Mouse (Mus musculus) C2C12 (cell line): ENCODE measurements around the gene Adra2c. TPM values are rescaled to one million over a fixed set of nuclear protein-coding genes. Genes with fewer than 3 reads are reported as not detected.

ENCODE experiments used
- H3K27me3 ChIP-seq: one replicate; pipeline ENCODE4 v1.6.1; 2011; ENCODE audit not compliant: control insufficient read depth, insufficient read depth, insufficient read length
- H3K36me3 ChIP-seq: one replicate; pipeline ENCODE4 v1.6.1; 2011; ENCODE audit not compliant: control insufficient read depth, insufficient read depth
- H3K4me3 ChIP-seq: one replicate; pipeline ENCODE4 v1.5.1; 2011; ENCODE audit warnings: mild to moderate bottlenecking, control low read depth; ENCODE audit not compliant: poor library complexity, insufficient read depth, severe bottlenecking
- H3K79me2 ChIP-seq: one replicate; pipeline ENCODE4 v1.6.1; 2011; ENCODE audit not compliant: control insufficient read depth, insufficient read depth
- H3K79me3 ChIP-seq: one replicate; pipeline ENCODE4 v1.6.1; 2011; ENCODE audit warnings: low read depth, control low read depth
- H3ac ChIP-seq: one replicate; pipeline ENCODE3; 2011; ENCODE audit warnings: low read depth; ENCODE audit not compliant: control insufficient read depth, insufficient read length
- CEBPB ChIP-seq: IDR thresholded peaks from one replicate; pipeline ENCODE4 v1.6.1; 2011; ENCODE audit warnings: low read depth, mild to moderate bottlenecking, control low read depth, moderate library complexity
- CTCF ChIP-seq: IDR thresholded peaks from one replicate; pipeline ENCODE4 v1.5.1; 2011; ENCODE audit not compliant: control insufficient read depth, insufficient read depth, insufficient read length
- FOSL1 ChIP-seq: IDR thresholded peaks from one replicate; pipeline ENCODE4 v1.8.0; 2011; ENCODE audit warnings: mild to moderate bottlenecking, low read length; ENCODE audit not compliant: poor library complexity, insufficient read depth, severe bottlenecking
- MAX ChIP-seq: IDR thresholded peaks from one replicate; pipeline ENCODE4 v1.6.1; 2011; ENCODE audit warnings: mild to moderate bottlenecking, control low read depth
- MYOD1 ChIP-seq: IDR thresholded peaks from one replicate; pipeline ENCODE4 v1.6.1; 2011; ENCODE audit warnings: low read depth; ENCODE audit not compliant: control insufficient read depth, insufficient read length
- MYOG ChIP-seq: IDR thresholded peaks from one replicate; pipeline ENCODE4 v1.6.1; 2011; ENCODE audit not compliant: control insufficient read depth, insufficient read length; ENCODE audit errors: extremely low read depth
- USF1 ChIP-seq: IDR thresholded peaks from one replicate; pipeline ENCODE4 v1.6.1; 2011; ENCODE audit warnings: low read depth, mild to moderate bottlenecking, control low read depth, moderate library complexity
- long read RNA-seq, 2 experiments: library from polyadenylated mRNA; unstranded; transcript quantifications; one replicate each; pipeline ENCODE4 v2.0.0; 2019 to 2020
- polyA plus RNA-seq: library from polyadenylated mRNA; unstranded; fragments of >200 nt; fragmentation: generic; extraction: Trizol; gene quantifications from one replicate; pipeline ENCODE4 v1.2.1, GENCODE M21; 2012; ENCODE audit warnings: missing spikeins

Gene Adra2c
- polyA plus RNA-seq: not detected
- long read RNA-seq, experiment 1: 0 reads
- long read RNA-seq, experiment 2: 0 reads

DNA sequence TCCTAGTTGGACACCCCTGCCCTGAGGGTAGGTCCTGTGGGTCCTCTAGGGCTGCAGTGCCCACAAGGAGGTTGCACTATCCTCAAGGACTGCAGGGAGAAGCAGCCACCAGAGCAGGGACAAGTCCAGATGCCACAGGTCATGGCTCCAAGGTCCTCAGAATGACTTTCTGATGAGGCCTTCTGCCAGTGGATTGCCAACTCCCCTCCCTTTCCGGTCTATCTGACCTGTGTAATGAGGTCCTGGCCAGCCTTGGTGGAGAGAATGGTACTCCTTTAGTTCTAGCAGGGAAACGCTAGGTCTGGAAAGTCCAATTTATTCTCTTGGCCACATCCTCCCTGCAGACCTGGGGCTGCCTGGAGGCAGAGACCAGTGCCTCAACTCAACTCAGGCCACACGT, at the start of gene Adra2c:
Gene Adra2c (plus strand): TSS at position 301 of the 400 bp plus-strand sequence.
- Histone ChIP-seq H3K4me3 (no peak within 1 kb of the TSS), H3K79me2 (no peaks in the 10 kb centered on the region), H3K27me3 (peaks cover 63% of the 10 kb centered on the region), H3ac (no peak within 1 kb of the TSS), H3K36me3 (no peaks in the 10 kb centered on the region), H3K79me3 (no peaks in the 10 kb centered on the region)
- no peak for TF ChIP-seq MYOD1
- no peak for TF ChIP-seq MAX
- TF ChIP-seq FOSL1: no peak
- TF ChIP-seq USF1: no peak
- no peak for TF ChIP-seq CEBPB
- TF ChIP-seq MYOG: no peak
- TF ChIP-seq CTCF: no peak

DNA sequence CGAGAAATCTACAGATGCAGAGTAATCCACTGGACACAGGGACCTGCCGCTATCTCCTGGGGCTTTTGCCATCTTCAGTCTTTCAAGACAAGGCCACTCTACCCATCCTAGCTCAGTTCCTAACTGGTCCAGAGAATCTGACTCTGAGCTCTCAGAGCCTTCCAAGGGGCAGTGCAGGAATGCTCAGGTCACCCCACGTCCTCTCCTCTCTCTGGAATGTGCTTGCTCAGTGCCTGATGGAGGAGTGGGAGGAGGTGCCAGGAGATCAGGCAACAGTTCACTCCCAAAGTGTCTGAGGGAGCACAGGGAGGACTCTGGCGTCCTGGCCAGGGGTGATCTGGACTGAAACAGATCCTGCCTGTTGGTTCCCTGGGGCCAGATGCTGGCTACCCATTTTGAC, 45.0 kb upstream of the Adra2c start:
- no peak overlapping the region for H3ac ChIP-seq
- H3K27me3 ChIP-seq: peaks cover 44% of the 10 kb centered on the region
- no peaks in the 10 kb centered on the region for H3K36me3 ChIP-seq
- H3K79me2 ChIP-seq: no peaks in the 10 kb centered on the region
- H3K4me3 ChIP-seq: no peak overlapping the region
- TF ChIP-seq USF1 (no peak), CTCF (no peak), MYOG (no peak), MAX (no peak), CEBPB (no peak), FOSL1 (no peak), MYOD1 (no peak)
- no peaks in the 10 kb centered on the region for H3K79me3 ChIP-seq

DNA sequence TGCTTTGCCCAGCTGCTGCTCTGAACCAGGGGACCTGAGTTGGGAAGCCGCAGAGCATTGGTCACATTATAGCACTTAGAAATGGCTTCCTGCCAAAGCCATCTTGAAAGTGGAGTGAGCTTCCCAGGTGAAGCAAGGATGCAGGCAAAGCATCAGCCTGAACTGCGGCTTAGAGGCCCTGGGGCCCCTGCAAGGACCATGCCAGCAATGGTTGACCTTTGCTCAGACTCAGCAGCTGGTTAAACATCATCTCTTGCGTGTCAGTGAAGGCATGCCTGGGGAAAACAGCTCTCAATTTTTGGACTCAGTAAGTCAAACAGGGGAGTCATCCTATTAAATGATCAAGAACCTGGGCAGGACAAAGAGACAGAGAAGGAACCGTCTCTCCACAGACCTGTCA, 40.4 kb upstream of the Adra2c start:
- no peaks in the 10 kb centered on the region for H3K79me2 ChIP-seq
- peaks cover 22% of the 10 kb centered on the region for H3K27me3 ChIP-seq
- no peak overlapping the region for H3K4me3 ChIP-seq
- H3ac ChIP-seq: no peak overlapping the region
- H3K79me3 ChIP-seq: no peaks in the 10 kb centered on the region
- no peaks in the 10 kb centered on the region for H3K36me3 ChIP-seq
- TF ChIP-seq CTCF: no peak
- no peak for TF ChIP-seq MYOD1
- TF ChIP-seq MAX: no peak
- TF ChIP-seq MYOG: no peak
- TF ChIP-seq CEBPB: no peak
- TF ChIP-seq FOSL1: no peak
- no peak for TF ChIP-seq USF1

DNA sequence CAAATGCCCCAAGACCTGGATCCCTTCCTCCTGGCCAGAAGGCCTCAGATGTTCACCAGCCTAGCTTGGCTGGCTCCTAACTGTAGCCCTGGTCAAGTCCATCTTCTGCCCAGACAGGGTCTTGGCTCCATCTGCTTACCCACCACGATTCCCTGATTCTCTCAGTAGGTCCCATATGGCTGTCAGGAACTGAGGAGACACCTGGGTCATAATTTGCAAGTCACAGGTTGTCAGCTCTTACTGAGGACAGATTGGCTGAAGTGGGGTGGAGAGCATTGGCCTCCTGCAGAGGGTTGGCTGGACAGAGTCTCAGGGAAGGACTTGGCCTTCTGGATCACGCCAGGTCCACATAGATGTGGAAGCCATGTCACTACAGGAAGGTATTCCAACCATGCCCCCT, 39.5 kb upstream of the Adra2c start:
- Histone ChIP-seq H3ac (no peak overlapping the region), H3K79me3 (no peaks in the 10 kb centered on the region), H3K27me3 (peaks cover 18% of the 10 kb centered on the region), H3K4me3 (no peak overlapping the region), H3K79me2 (no peaks in the 10 kb centered on the region), H3K36me3 (no peaks in the 10 kb centered on the region)
- TF ChIP-seq FOSL1 (no peak), MAX (no peak), CTCF (no peak), CEBPB (no peak), USF1 (no peak), MYOG (no peak), MYOD1 (no peak)

DNA sequence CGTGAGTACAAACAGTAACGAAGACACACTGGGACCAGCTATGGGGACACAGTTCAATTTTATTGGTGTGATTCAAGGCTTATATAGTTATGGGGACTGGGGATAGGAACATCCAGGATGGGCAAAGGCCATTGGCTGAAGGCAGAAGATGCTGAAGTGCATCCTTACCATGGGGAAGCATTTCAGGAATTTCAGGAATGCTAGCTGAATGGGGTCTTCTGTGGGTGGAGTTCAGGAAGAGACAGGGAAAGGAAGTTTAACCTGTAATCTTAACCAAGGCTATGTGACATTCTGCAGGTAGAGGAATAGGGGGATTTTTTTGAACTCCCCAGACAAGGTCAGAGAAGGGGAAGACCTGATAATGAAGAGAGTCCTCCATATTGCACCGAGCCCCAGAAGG, 36.6 kb upstream of the Adra2c start:
- TF ChIP-seq MYOD1 (no peak), MYOG (no peak), CTCF (no peak), USF1 (no peak), FOSL1 (no peak), CEBPB (no peak), MAX (no peak)
- H3K79me3 ChIP-seq: no peaks in the 10 kb centered on the region
- no peaks in the 10 kb centered on the region for H3K79me2 ChIP-seq
- no peak overlapping the region for H3K4me3 ChIP-seq
- peaks cover 24% of the 10 kb centered on the region for H3K27me3 ChIP-seq
- no peak overlapping the region for H3ac ChIP-seq
- H3K36me3 ChIP-seq: no peaks in the 10 kb centered on the region

DNA sequence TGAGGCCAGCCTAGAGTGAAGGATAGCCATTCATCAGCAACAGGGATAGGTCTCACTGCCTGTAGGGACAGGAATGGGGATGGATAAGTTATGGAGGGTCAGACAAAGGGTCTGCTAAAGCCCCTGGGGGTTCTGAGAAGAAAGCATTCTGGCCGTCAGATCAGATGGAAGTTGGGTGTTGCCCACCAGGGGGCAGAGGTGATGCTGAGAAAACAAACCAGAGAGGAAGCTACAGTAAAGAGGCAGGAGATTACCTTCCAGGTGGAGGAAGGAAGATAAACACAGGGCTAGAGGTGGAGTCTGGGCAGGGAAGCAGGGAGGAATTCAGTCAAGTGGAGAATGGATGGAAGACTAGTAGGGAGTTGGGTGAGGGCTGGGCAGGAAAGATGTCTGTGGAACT, 33.9 kb upstream of the Adra2c start:
- Histone ChIP-seq H3K4me3 (no peak overlapping the region), H3ac (no peak overlapping the region), H3K79me2 (no peaks in the 10 kb centered on the region), H3K36me3 (no peaks in the 10 kb centered on the region), H3K79me3 (no peaks in the 10 kb centered on the region), H3K27me3 (peaks cover 32% of the 10 kb centered on the region)
- TF ChIP-seq CTCF (no peak), CEBPB (no peak), MYOG (no peak), MAX (no peak), FOSL1 (no peak), MYOD1 (no peak), USF1 (no peak)
